Mouse (Mus musculus): ENCODE measurements around the gene Plau.

- TF ChIP-seq POLR2A (IDR thresholded peaks at IDR 0.05; ENCODE audit: low read depth, low read length) (no peak), CTCF (IDR thresholded peaks at IDR 0.05; ENCODE audit: borderline replicate concordance, insufficient read depth, low read length) (peak; percentile 88)
Measured at GRCm38 (mm10) chr14:20873307-20873706, 36.8 kb downstream of the Plau start.
